Mouse (Mus musculus) colon, adult 2 months (tissue): ENCODE data around the gene Klkb1. TPM values are rescaled to one million over a fixed set of nuclear protein-coding genes. Genes with fewer than 3 reads are reported as not detected.

Experiments
- polyA plus RNA-seq: library from polyadenylated mRNA; depleted of rRNA; stranded (reverse); fragments of >200 nt; gene quantifications from 2 replicates; pipeline ENCODE4 v1.2.3, GENCODE M21; 2012; rRNA removed

The Klkb1 gene
- polyA plus RNA-seq: not detected in 2 replicates

GRCm38 (mm10) chr8:45294687-45295086 is at the start of gene Klkb1:
Gene Klkb1 (minus strand): TSS chr8:45294859.

DNA sequence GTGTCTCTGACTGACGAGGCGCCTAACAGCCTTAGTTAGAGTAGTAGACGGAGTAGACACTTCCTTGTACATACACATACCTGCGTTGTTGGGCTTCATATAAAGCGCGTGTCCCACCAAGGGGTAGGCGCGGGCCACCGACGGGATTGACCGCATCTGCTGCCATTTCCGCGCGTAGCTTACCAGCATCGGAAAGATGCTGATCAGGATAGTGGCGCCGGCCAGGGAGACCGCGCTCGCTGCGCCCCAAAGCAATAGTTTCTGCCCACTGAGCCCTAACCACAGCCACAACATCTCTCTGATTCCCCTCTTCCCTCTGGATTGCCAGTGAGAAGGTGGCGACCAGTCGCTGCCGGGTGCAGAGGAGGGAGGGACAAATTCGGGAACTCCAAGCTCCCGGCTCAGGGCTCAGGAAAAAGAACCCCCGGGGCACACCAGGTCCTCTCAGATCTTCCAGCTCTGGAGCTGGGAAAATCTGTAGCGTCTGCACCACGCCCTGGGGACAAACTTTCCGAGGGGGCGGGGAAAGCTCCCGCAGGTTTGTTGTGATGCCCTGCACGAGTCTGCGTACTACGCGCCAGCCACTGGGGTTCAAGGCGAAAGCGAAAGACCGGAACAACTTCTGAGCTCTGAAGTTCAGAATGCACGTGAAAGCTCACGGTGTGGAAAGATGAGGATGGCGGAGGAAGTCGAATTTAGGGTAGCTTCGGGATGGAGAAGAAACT is 38.2 kb upstream of the Klkb1 start, which contains the start of gene Cyp4v3:
Gene Cyp4v3 (minus strand): TSS at position 532 of the 725 bp plus-strand sequence.

GRCm38 (mm10) chr8:45308366-45308765 is 13.7 kb upstream of the Klkb1 start, which contains the start of gene Gm45753:
Gene Gm45753 (minus strand): TSS chr8:45308466.

DNA sequence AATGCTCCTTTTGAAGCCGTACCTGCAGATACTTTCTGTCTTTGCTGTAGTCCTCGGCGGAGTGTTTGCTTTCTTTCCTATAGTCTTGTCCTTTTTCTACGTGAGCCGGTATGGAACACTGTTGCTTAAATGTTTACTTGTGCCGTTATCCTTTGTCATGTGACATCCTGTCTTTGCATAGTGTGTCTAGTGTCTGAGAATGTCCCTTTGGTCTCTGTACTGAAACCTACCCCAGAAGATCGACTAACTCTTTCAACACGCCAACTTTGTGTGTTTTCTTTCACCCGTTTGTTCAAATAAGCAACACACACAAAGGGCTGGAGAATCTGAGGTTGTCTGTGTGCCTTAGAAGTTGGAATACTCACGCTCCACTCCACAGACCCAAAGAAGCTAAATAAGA is 32.7 kb downstream of the Klkb1 start, which contains the start of gene F11:
Gene F11 (minus strand): TSS at position 112 of the 400 bp plus-strand sequence.

Other genes with a start within 250 kb of the Klkb1 start
- not detected in 2 replicates for gene Mtnr1a, start 225.7 kb downstream of the Klkb1 start, polyA plus RNA-seq
- not detected in 2 replicates for gene F11, start 32.8 kb downstream of the Klkb1 start, polyA plus RNA-seq
- not detected in 2 replicates for gene Gm45753, start 13.6 kb upstream of the Klkb1 start, polyA plus RNA-seq
- 1.6 TPM in 2 replicates for gene Cyp4v3, start 38.4 kb upstream of the Klkb1 start, polyA plus RNA-seq
- gene Fam149a, start 87.4 kb upstream of the Klkb1 start, polyA plus RNA-seq: 2.9 and 4.5 TPM in 2 replicates
- 6.8 and 7.9 TPM in 2 replicates for gene Tlr3, start 116.2 kb upstream of the Klkb1 start, polyA plus RNA-seq
- gene Sorbs2, start 212.9 kb upstream of the Klkb1 start, polyA plus RNA-seq: 30.0 and 38.9 TPM in 2 replicates